Mouse (Mus musculus): ENCODE results near the gene Mtm1.

Gene Mtm1

GRCm38 (mm10) chrX:71210467-71210866 lies at the start of gene Mtm1:
TSS of gene Mtm1 (plus strand) at chrX:71210767.
- no peak for DNase-seq (ENCODE audit: low read depth)

DNA sequence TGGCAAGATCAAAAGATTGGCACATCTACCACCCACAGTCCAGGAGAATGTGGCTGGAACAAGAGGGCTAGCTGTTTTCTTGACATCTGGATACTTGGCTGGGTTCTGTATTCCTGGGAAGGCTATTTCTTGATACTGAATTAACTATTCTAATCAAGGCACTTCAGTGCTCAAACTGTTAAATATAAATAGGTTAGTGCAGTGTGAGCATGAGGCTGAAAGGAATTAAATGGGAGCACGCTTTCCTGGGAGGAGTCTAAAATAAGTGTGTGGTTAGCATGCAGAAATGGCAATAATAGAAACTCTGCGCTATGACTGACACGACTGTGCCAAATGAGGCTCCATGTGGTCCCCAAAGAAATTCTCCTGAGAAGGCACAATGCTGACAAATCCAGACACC lies 29.0 kb upstream of the Mtm1 start:
- DNase-seq (ENCODE audit: low read depth) = no peak

DNA sequence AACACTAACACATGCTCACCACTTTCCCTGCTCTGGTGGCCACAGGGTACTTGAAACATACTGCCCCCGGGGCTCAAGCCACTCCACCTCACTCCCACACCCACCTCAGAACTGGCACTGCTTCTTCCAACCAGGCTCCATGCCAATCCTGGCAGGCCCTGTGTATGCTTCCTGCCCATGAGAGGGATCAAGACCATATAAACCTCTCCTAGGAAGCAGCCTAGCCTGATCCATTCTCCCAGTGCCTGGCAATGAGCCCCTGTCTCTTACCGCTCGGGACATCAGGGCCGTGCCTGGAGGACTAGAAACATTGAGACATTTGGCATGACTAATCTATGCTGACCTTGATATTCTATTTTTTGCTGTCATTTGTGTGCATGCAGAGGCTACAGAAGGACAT lies 26.9 kb upstream of the Mtm1 start:
- DNase-seq (ENCODE audit: low read depth) = no peak

DNA sequence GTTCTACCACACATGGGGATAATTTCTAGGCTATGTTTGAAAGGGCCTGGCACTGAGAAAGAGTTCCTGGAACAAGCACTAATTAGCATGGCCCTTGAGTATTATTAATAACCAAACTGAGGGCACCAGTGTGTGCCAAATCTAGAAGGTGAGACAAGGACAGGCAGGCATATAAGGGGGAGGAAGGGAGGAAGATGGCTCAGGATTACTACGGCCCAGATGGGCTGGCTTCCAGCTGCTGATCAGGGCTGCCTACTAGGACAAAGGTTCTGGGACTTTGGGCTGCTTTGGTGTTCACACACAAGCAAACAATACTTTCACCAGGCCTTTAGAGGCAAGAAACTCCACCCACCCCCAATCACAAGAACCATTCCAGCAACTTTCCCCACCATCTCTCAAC lies 24.2 kb upstream of the Mtm1 start:
- DNase-seq (ENCODE audit: low read depth) = no peak

- no peak for DNase-seq (ENCODE audit: low read depth)
These were observed 5.8 kb upstream of the Mtm1 start for GRCm38 (mm10) chrX:71204776-71205175.

DNA sequence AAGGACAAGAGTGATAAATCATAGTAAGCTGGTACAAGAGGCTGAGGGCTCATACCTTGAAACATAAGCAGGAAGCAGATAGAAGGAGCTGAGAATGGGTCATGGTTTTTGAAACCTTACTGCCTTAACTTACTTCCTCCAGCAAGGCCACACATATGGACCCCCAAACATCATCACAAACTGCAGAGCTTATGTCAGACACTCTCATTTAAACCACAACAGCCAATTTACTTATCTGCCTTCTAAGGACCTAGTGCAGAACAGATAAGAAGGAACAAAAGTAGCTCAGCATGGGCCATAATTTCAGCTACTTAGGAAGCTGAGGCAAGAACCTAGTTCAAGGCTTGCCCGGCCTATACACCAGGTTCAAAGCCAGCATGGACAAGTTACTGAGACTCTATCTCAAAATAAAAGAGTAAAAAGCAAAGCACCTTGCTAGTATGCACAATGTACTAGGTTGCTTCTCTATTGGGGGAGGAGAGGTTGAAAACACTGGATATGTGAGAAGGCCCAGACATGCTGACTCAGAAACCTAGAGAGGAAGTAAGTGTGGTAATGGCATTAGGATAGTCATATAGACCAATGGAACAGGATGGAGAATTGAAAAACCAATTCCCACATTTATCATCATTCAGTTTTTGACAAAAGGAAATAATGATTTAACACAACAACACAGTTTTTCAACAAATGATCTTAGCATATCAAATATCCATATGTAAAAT lies 4.6 kb upstream of the Mtm1 start:
- DNase-seq (ENCODE audit: low read depth) = no peak

DNA sequence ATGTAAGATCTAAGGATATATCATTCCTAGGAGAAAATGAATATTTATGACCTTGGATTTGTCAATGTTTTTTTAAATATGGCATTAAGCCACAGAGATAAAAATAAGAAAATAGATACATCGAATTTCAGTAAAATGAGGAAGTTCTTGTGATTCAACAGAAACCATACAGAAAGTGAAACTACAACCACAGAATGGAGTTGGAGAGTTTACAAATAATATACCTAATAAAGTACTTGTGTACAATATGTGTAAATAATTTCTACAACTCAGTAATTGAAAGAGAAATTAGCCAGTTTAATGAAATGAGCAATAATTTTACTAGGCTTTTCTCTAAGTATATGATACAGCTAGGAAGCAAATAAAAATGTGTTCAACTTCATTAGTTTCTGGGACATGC lies 4.0 kb upstream of the Mtm1 start:
- DNase-seq (ENCODE audit: low read depth) = no peak

- no peak for DNase-seq (ENCODE audit: low read depth)
These were observed 2.3 kb downstream of the Mtm1 start for GRCm38 (mm10) chrX:71212911-71213310.

GRCm38 (mm10) chrX:71214441-71215112 lies 4.0 kb downstream of the Mtm1 start:
- DNase-seq (ENCODE audit: low read depth) = peak; percentile 65

DNA sequence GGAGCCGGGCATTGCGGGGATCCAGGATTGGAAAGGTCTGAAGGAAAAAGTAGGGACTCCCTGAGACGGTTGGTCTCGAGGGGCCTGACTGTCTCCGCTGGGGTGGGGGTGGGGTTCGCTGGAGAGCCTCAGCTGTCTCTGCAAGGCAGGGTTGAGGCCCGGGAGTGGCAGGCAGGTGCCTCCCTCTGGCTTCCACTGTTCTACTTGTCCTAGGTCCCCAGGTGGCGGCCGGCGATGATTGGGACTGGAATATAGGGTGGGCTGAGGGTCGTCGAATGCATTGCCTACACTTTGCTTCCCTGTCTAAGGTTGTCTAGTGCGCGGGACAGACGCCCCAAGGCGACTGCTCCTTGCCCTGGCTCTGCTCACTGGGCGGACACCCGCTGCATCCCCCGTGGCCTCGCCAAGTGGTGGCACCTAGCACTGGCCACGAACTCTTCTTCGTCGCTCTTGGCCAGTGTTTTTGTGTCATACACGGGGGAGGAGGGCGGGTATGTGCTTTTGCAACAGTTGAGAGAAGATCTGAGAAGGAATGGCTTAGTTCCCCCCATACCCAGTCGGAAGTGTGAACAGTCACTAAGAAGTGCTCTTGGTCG lies 4.6 kb downstream of the Mtm1 start:
- DNase-seq (ENCODE audit: low read depth) = no peak

DNA sequence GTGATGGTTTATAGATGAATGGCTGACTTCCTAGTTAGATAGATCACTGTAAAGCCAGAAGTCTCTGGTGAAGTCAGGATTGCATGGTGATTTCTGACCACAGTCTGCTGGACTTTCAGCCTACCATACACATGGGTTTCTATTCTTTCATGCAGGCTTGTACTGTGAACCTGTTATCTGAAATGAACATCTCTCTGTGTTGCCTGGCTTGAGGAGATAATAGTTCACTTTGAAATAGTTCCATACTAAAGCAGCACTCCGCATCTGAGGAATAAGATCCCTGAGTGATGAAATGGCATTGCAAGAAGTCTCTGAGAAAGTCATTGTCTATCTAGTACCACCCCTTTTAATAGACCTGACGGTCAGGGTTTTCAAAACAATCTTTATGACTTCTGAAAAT lies 6.3 kb downstream of the Mtm1 start:
- DNase-seq (ENCODE audit: low read depth) = no peak

- DNase-seq (ENCODE audit: low read depth) = no peak
These were observed 8.3 kb downstream of the Mtm1 start for GRCm38 (mm10) chrX:71218853-71219252.

DNA sequence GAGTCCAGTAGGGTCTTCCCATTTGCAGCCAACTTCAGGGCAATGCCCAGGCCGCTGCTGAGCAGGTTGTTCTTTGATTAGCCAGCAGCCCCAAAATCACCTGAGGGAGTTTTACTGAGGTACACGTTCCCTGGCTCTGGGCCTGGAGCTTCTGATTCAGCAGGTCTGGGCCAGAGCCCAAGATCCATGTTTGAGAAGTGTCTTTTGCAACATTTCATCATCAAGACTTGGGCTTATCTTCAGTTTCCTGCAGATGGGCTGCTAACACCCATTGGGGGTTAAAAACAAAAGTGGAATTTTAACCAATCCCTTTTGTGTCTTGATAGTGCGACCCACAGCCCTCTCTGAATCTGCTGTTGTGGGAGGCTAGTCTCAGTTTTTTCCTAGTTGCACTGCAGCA lies 10.3 kb downstream of the Mtm1 start:
- no peak for DNase-seq (ENCODE audit: low read depth)

- no peak for DNase-seq (ENCODE audit: low read depth)
These were observed 12.3 kb downstream of the Mtm1 start for GRCm38 (mm10) chrX:71222648-71223408.

GRCm38 (mm10) chrX:71226881-71227280 lies 16.3 kb downstream of the Mtm1 start:
- DNase-seq (ENCODE audit: low read depth) = no peak

DNA sequence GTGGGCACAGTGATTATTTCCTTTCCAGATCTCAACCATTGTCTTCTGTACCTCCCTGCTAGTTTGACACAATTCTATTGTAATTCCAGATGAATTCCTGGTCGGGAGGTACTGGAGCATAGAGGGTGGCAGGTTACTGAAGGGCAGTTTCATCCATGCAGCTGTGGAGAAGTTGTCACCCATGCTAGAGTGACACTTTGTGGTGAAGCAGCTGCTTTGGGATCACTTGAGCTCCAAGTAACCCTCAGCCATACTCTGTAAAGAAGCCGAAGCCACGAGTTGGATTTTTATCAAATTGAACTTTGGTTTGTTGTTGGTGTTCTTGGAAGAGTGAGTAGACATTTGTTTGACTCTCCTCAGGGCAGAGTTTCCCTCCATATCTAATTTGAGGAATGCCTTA lies 17.6 kb downstream of the Mtm1 start:
- no peak for DNase-seq (ENCODE audit: low read depth)

DNA sequence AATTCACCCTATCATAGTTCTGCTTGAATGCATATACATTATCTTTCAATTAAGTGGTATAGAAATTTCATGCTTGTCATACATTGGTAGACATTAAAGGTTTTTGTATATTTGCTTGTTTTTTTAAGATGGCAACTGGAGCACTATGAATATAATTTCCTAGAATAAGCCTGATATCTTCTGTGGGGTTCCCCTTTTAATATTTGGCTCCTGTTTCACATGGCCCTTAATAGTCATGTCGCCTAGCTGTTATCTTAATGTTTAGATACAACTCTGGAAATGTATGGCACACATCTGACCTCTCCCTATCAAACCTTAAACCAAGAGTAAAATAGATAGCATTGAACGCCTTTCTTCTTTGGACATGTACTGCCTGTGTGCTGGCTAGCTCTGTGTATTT lies 20.3 kb downstream of the Mtm1 start:
- DNase-seq (ENCODE audit: low read depth) = no peak

DNA sequence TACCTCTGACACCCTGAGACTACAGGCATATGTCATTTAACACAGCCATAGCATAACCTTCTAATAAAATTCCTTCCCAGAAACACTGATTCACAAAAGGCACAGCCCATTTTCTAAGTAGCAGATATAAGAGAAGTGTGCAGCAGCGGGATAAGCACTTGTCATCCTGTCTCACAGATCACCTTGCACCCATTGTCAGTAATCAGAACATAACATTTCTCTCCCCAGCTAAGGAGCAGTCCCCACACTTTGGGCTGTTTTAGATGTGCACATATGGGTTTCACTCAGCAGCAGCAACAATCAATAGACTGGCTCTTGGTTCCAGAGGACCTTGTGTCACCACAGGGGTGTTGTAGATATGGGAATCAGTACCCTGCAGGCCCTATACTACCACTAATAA lies 45.9 kb downstream of the Mtm1 start:
- no peak for DNase-seq (ENCODE audit: low read depth)

GRCm38 (mm10) chrX:71260857-71261256 lies 50.3 kb downstream of the Mtm1 start:
- no peak for DNase-seq (ENCODE audit: low read depth)

DNA sequence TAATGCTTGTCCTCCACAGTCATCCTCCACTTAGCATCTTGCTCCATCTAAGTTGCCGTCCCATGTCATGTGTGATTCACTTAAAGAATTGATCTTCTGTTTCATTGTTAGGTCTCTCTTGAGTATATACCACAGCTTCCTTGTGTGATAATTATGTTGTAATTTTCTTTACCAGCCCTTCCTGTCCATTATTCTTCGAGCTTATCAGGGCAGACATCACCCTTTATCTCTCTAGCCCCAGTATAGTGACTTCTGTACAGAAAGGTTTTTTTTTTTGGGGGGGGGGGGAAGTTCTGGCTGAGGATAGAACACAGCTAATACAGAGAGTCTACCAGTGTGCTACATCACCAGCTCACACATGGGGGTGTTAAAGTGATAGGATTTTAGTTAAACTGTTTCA lies 53.7 kb downstream of the Mtm1 start:
- DNase-seq (ENCODE audit: low read depth) = no peak

- DNase-seq (ENCODE audit: low read depth) = no peak
These were observed 58.4 kb downstream of the Mtm1 start for GRCm38 (mm10) chrX:71268972-71269371.

GRCm38 (mm10) chrX:71274150-71274549 lies 63.6 kb downstream of the Mtm1 start:
- no peak for DNase-seq (ENCODE audit: low read depth)

- no peak for DNase-seq (ENCODE audit: low read depth)
These were observed 74.9 kb downstream of the Mtm1 start for GRCm38 (mm10) chrX:71285473-71285872.

Measured in c-Kit-positive CD71-negative TER-119-negative erythroid progenitor cells, embryonic 14.5 days (primary cell).